Mouse (Mus musculus) neural tube, embryonic 13.5 days (tissue): ENCODE data around the gene Shank1. TPM values are rescaled to one million over a fixed set of nuclear protein-coding genes. Genes with fewer than 3 reads are reported as not detected.

ENCODE experiments used
- ATAC-seq: fragments of 200-750 bp; cut with Nextera tagmentation; 2 replicates; pipeline ENCODE4 v1.8.0; 2017; ENCODE audit warnings: low read depth, mild to moderate bottlenecking, moderate TSS enrichment, moderate library complexity
- H3K27ac ChIP-seq: fragments of 300-500 bp; sonication (generic); replicated peaks from 2 replicates; pipeline ENCODE4 v1.5.1; 2015; ENCODE audit warnings: moderate library complexity, mild to moderate bottlenecking, inconsistent platforms
- H3K27me3 ChIP-seq: fragments of 300-500 bp; sonication (generic); 2 replicates; pipeline ENCODE4 v1.6.1; 2015; ENCODE audit warnings: mild to moderate bottlenecking, inconsistent platforms
- H3K36me3 ChIP-seq: fragments of 300-500 bp; sonication (generic); 2 replicates; pipeline ENCODE4 v1.6.1; 2015; ENCODE audit warnings: mild to moderate bottlenecking, inconsistent platforms
- H3K4me1 ChIP-seq: fragments of 300-500 bp; sonication (generic); replicated peaks from 2 replicates; pipeline ENCODE4 v1.6.1; 2015; ENCODE audit warnings: inconsistent platforms
- H3K4me2 ChIP-seq: fragments of 300-500 bp; sonication (generic); 2 replicates; pipeline ENCODE4 v1.6.1; 2015; ENCODE audit warnings: inconsistent platforms, mild to moderate bottlenecking, moderate library complexity
- H3K4me3 ChIP-seq: fragments of 300-500 bp; sonication (generic); 2 replicates; pipeline ENCODE4 v1.5.1; 2015; ENCODE audit warnings: mild to moderate bottlenecking, inconsistent platforms
- H3K9ac ChIP-seq: fragments of 300-500 bp; sonication (generic); 2 replicates; pipeline ENCODE4 v1.6.1; 2015; ENCODE audit warnings: moderate library complexity, mild to moderate bottlenecking, inconsistent platforms
- H3K9me3 ChIP-seq: fragments of 300-500 bp; sonication (generic); 2 replicates; pipeline ENCODE4 v1.6.1; 2016; ENCODE audit warnings: inconsistent platforms
- WGBS: fragments of 180-500 bp; shearing (Covaris S2); methylation state at CpG from one replicate; pipeline ENCODE4 v1.1.7; 2015; 5-methylcytosine and 5-hydroxymethylcytosine counted together
- polyA plus RNA-seq: library from polyadenylated mRNA; unstranded; fragments of >200 nt; fragmentation: Nextera tagmentation; extraction: Ambion mirVana; gene quantifications from 2 replicates; pipeline ENCODE4 v1.2.1, GENCODE M21; 2015

Gene Shank1
- polyA plus RNA-seq, 1 experiment from 2014 or later = 26.5 TPM

DNA sequence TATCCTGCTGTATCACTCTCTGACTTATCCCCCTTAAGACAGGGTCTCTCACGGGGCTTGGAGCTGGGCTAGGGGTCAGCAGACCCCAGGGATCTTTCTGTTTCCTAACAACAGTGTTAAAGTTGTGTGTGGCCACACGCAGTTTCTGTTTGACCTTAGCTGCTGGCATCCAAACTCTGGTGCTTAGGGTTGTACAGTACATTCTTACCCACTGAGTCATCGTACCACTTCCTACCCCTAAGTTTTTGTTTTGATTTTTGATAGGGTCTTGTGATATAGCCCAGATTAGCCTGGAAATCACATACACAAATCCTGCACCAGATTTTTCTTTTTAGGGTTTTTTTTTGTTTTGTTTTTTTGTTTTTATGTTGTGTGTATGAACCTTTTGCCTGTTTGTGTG, 22.3 kb downstream of the Shank1 start:
- no peak overlapping the region for H3K27ac ChIP-seq
- no peak overlapping the region for H3K4me3 ChIP-seq
- ATAC-seq = no peak
- no peaks in the 10 kb centered on the region for H3K9me3 ChIP-seq
- peaks cover 23% of the 10 kb centered on the region for H3K4me1 ChIP-seq
- peaks cover 27% of the 10 kb centered on the region for H3K36me3 ChIP-seq
- no peak overlapping the region for H3K9ac ChIP-seq
- peaks cover 54% of the 10 kb centered on the region for H3K27me3 ChIP-seq
- no peak overlapping the region for H3K4me2 ChIP-seq
- 71% methylated on average over 3 of the region's 3 CpGs for WGBS

- no peak overlapping the region for H3K27ac ChIP-seq
- H3K9me3 ChIP-seq = no peaks in the 10 kb centered on the region
- no peak for ATAC-seq
- peaks cover 36% of the 10 kb centered on the region for H3K4me1 ChIP-seq
- no peak overlapping the region for H3K4me3 ChIP-seq
- peaks cover 19% of the 10 kb centered on the region for H3K36me3 ChIP-seq
- 70% methylated on average over 14 of the region's 14 CpGs for WGBS
- no peak overlapping the region for H3K4me2 ChIP-seq
- H3K9ac ChIP-seq = no peak overlapping the region
- peaks cover 72% of the 10 kb centered on the region for H3K27me3 ChIP-seq
These were observed 24.1 kb downstream of the Shank1 start for GRCm38 (mm10) chr7:44334139-44334538.

DNA sequence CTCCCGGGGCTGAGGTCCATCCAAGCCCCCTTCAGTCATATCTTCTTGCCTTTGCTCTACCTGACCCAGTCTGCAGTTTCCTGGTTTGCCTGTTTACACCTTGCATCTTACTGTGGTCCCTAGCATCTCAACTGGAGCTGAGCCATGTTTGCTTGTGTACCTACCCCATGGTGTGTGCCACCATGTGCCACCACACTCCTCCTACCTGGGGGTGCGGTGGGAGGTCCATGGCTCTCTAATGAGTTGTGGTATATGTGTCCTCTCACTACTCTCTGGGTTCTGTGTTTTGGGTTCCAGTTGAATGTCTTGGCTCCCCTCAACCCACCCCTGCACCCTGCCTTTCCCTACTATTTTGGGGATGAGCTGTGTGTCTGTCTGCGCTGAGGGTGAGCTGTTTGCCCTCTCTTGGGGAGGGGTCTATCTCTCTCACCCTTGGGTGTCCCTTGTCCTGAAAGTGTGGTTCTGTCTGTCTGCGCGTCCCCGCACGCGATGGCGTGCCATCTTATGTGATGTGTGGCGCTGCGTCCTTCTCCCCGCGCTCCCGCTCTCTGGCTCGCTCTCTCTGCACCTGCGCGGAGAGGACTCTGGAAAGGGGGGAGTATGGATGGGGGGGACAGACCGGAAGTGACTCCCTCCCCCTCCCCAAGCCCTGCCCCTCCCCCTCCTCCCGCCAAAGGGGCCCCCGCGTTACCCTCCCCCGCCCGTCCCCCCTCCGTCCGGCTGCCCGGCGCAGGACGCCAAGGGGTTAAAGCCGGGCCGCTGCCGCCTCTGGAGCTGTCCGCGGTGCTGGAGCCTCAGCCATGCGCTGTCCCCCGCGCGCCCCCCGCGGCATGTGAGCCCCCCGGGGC, 25.2 kb downstream of the Shank1 start:
- Histone ChIP-seq H3K36me3 (peaks cover 16% of the 10 kb centered on the region), H3K4me1 (peaks cover 36% of the 10 kb centered on the region), H3K4me3 (peak overlapping the region; percentile 64), H3K9me3 (no peaks in the 10 kb centered on the region), H3K27me3 (peaks cover 79% of the 10 kb centered on the region), H3K4me2 (peak overlapping the region; percentile 68), H3K9ac (peak overlapping the region; percentile 90), H3K27ac (peak overlapping the region; percentile 95)
- WGBS = 6% methylated on average over 18 of the region's 40 CpGs
- peak; percentile 73 for ATAC-seq

DNA sequence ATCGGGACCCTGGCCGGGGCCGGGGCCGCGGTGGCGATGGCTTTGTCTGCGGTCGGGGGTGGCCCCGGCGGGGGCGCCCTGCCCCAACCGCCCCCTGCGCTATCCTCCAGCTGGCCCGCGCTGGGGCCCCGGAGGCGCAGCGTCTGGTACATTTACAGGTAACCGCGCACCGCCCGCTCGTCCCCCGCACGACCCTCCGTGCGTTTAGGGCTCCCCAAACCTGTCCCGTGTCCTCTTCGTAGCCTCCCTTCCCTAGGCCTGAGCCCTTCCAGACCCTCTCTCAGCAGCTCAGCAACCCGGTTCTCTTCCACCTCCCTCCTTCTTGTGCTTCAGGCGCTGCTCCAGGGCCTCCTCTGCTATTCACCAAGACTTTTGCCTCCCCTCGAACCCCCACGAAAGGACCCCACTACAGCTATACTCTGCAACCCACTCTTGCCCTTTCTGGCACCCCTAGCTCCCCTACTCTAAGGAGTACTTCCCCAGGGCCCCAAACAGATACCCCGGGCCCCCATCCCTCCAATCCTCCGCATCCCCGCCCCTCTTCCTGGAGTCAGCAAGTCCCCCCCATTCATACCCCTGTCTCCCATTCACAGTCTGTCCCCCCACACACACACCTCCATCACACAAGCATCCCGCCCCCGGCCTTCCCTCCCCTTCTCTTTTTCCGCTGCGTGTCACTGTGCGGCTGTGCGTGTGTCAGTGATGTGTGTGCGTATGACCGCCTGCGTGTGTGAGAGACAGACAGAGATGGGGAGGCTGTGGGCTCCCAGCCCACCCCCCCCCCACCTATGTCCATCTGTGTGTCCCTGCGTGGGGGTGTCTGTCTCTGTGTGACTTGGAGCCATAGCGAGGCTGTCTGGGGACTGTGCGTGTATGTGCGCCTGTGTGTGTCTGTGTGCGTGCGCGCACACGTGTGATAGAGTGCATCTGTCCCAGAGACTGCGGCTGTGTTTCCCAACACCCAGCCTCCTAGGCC, 26.3 kb downstream of the Shank1 start:
- peak; percentile 80 for ATAC-seq
- H3K4me1 ChIP-seq = peaks cover 36% of the 10 kb centered on the region
- peak overlapping the region; percentile 95 for H3K27ac ChIP-seq
- H3K4me2 ChIP-seq = peak overlapping the region; percentile 68
- H3K9ac ChIP-seq = peak overlapping the region; percentile 90
- H3K9me3 ChIP-seq = no peaks in the 10 kb centered on the region
- peaks cover 83% of the 10 kb centered on the region for H3K27me3 ChIP-seq
- 2% methylated on average over 43 of the region's 54 CpGs for WGBS
- H3K4me3 ChIP-seq = peak overlapping the region; percentile 64
- peaks cover 16% of the 10 kb centered on the region for H3K36me3 ChIP-seq

DNA sequence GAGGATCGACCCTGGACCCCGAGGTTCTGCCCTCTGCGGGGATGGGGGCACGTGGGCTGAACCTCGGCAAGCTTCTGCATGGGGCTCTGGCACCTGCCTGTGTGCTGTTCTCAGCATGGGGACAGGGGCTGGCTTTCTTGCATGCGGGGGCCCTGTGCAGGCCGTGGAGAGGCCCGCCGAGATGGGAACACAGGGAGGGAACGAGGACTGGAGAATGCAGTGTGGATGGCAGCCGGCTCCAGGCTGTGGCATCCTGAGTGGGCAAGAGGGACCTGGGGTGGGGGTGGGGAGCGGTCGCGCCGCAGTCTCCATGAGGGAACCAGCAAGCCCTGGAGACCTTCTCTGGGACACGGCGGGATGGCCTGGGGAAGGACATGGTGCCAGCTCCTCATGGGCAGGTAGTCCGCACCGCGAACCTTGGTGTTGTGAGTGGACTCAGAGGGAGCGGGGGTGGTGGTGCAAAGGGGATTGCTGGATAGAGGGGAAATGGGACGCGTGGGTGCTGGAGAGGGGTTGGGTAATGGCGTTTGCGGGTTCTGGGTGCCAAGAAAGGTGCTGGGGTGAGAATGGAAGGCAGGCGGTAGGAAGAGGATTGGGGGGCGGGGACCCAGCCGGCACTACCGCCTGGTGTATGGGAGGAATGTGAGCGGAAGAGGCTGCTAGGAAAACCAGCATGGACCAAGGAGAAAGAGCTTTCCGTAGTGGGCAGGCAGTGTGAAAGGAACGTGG, 27.2 kb downstream of the Shank1 start:
- peaks cover 83% of the 10 kb centered on the region for H3K27me3 ChIP-seq

GRCm38 (mm10) chr7:44340226-44340625, 30.2 kb downstream of the Shank1 start:
- Histone ChIP-seq H3K9me3 (no peaks in the 10 kb centered on the region), H3K36me3 (peaks cover 17% of the 10 kb centered on the region), H3K27me3 (peaks cover 67% of the 10 kb centered on the region), H3K27ac (no peak overlapping the region), H3K4me1 (peaks cover 32% of the 10 kb centered on the region), H3K4me3 (no peak overlapping the region), H3K9ac (no peak overlapping the region), H3K4me2 (no peak overlapping the region)
- 71% methylated on average over 6 of the region's 6 CpGs for WGBS
- ATAC-seq = no peak

More for the DNA sequence above, 27.2 kb downstream of the Shank1 start:
- Histone ChIP-seq H3K4me3 (peak overlapping the region; percentile 64), H3K9me3 (no peaks in the 10 kb centered on the region), H3K27ac (peak overlapping the region; percentile 95), H3K4me2 (peak overlapping the region; percentile 68), H3K9ac (peak overlapping the region; percentile 90), H3K4me1 (peaks cover 36% of the 10 kb centered on the region), H3K36me3 (peaks cover 12% of the 10 kb centered on the region)
- WGBS = 2% methylated on average over 32 of the region's 32 CpGs
- ATAC-seq = peak; percentile 5

GRCm38 (mm10) chr7:44341119-44341518, 31.1 kb downstream of the Shank1 start:
- no peak for ATAC-seq
- 86% methylated on average over 10 of the region's 10 CpGs for WGBS
- peaks cover 26% of the 10 kb centered on the region for H3K36me3 ChIP-seq
- H3K4me1 ChIP-seq = peaks cover 25% of the 10 kb centered on the region
- peaks cover 61% of the 10 kb centered on the region for H3K27me3 ChIP-seq
- H3K9me3 ChIP-seq = no peaks in the 10 kb centered on the region
- no peak overlapping the region for H3K9ac ChIP-seq
- H3K4me3 ChIP-seq = no peak overlapping the region
- no peak overlapping the region for H3K4me2 ChIP-seq
- H3K27ac ChIP-seq = no peak overlapping the region

GRCm38 (mm10) chr7:44341714-44342113, 31.7 kb downstream of the Shank1 start:
- Histone ChIP-seq H3K9ac (no peak overlapping the region), H3K36me3 (peaks cover 32% of the 10 kb centered on the region), H3K4me2 (no peak overlapping the region), H3K4me3 (no peak overlapping the region), H3K27ac (no peak overlapping the region), H3K9me3 (no peaks in the 10 kb centered on the region), H3K27me3 (peaks cover 61% of the 10 kb centered on the region), H3K4me1 (peaks cover 20% of the 10 kb centered on the region)
- WGBS = 71% methylated on average over 5 of the region's 5 CpGs
- ATAC-seq = no peak

DNA sequence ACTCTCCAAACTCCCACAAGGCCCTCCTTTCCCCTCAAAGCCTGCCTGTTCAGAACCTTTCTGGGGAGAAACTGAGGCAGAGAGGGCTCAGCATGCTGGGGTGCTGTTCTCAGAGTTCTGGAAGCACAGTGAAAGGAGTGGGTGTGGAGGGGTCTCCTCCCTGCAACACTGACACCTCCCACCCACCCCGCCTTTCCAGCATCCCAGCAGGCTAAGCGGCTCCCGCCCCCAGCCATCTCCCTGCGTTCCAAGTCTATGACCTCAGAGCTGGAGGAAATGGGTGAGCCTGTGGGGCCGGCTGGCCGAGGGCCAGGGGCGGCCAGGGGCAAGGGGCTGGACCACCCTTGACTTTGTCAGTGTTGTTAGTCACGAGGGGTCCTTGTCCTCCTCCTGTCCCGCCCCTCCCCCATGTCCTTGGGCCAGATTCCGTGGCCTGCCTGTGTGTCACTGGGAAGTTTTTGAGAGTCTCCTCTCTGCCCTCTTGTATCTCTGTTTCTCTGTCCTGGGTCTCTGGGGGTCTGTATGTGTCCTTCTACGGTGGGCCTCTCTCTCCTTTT, 33.5 kb downstream of the Shank1 start:
- H3K4me2 ChIP-seq = 0 out of 2 replicates have a peak overlapping the region, but pooled peaks have one; percentile 9
- H3K9me3 ChIP-seq = no peaks in the 10 kb centered on the region
- H3K4me1 ChIP-seq = 0 out of 2 replicates have a peak, but pooled peaks cover 1% of the 10 kb centered on the region
- peaks cover 60% of the 10 kb centered on the region for H3K27me3 ChIP-seq
- no peak overlapping the region for H3K9ac ChIP-seq
- no peak overlapping the region for H3K27ac ChIP-seq
- WGBS = 18% methylated on average over 11 of the region's 11 CpGs
- ATAC-seq = no peak
- no peak overlapping the region for H3K4me3 ChIP-seq
- peaks cover 50% of the 10 kb centered on the region for H3K36me3 ChIP-seq

DNA sequence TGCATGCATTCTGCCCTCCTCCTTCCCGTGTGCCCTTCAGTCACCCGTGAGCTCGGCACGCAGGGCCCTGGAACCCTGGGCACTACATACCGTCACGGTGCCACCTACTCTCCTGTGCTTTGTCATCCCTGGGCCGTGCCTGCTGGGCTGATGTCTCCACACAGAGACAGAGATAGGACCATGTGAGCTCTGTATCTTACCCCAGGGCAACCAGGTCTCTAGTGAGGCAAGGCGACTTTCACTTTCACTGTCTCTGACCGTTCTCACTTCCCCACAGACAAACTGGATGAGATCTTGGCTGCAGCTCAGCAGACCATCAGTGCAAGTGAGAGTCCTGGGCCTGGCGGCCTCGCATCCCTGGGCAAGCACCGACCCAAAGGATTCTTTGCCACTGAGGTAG, 34.6 kb downstream of the Shank1 start:
- H3K9ac ChIP-seq = no peak overlapping the region
- no peaks in the 10 kb centered on the region for H3K9me3 ChIP-seq
- ATAC-seq = no peak
- no peaks in the 10 kb centered on the region for H3K4me1 ChIP-seq
- no peak overlapping the region for H3K4me3 ChIP-seq
- H3K36me3 ChIP-seq = peaks cover 58% of the 10 kb centered on the region
- H3K4me2 ChIP-seq = no peak overlapping the region
- 73% methylated on average over 12 of the region's 12 CpGs for WGBS
- H3K27me3 ChIP-seq = peaks cover 60% of the 10 kb centered on the region
- H3K27ac ChIP-seq = no peak overlapping the region

DNA sequence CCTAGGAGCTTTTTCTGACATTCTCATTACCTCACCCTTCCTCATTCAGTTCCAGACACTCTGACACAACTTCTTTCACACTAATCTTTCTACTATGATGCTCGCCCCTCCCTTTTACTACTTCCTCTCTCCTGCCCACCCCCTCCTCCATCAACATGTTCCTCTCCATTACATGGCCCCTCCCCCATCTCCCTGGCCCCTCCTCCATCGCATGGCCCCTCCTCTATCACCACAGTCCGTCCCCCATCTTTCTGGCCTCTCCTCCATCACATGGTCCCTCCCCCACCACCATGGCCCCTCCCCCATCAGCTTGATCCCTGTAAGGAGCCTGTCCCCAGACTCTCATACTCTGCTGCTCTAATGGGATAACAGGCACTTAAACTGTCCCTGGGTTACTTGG, 39.0 kb downstream of the Shank1 start:
- no peak overlapping the region for H3K4me2 ChIP-seq
- H3K4me3 ChIP-seq = no peak overlapping the region
- 28% methylated on average over 3 of the region's 3 CpGs for WGBS
- peaks cover 75% of the 10 kb centered on the region for H3K36me3 ChIP-seq
- H3K4me1 ChIP-seq = peaks cover 38% of the 10 kb centered on the region
- H3K9me3 ChIP-seq = no peaks in the 10 kb centered on the region
- peaks cover 82% of the 10 kb centered on the region for H3K27me3 ChIP-seq
- ATAC-seq = no peak
- no peak overlapping the region for H3K9ac ChIP-seq
- no peak overlapping the region for H3K27ac ChIP-seq
